9 mouse cellular contexts compared by ENCODE assay signal in the genomic region with DNA sequence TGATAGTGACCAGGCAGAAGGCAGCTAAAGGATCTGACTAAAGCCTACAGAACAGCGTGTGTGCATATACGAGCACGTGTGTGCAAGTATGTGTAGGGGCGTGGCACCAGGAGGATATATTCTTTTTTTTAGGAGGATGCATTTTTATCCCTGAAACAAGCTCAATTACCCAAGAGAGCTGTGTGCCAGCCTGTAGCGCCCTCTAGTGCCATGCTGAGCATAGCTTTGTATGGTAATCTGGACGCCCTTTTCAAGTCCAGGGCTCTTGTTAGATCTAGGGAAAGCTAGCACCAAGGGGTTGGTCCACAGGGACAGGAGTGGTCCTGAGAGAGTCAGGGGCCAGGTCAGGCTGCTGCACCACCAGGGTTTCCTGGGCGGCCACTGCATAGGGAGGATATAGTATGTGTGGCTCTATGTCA. TPM values are rescaled to one million over a fixed set of nuclear protein-coding genes. Genes with fewer than 3 reads are reported as not detected.
DNase-seq lines count a peak whose midpoint lies in the region; ATAC-seq and TF ChIP-seq lines count a peak whose summit lies in the region.
"Had no signal": no experiment of that assay in that cellular context is flagged by ENCODE, and none has a peak within 500 bp of the region (broad histone marks: within the 10 kb centered on the region; RNA-seq: fewer than 3 reads in every experiment).

No protein-coding gene starts in this region.

- H3K27me3 ChIP-seq in testis, adult 2 months (ENCODE audit: control insufficient read depth, insufficient read depth, low read length): no peaks in the 10 kb centered on the region
- H3K27me3 ChIP-seq in intestine, embryonic 15.5 days (replicated peaks): no peaks in the 10 kb centered on the region
- H3K27me3 ChIP-seq in limb, embryonic 10.5 days (ENCODE audit: low read depth, poor library complexity, severe bottlenecking): no peaks in the 10 kb centered on the region
- no peaks in the 10 kb centered on the region for H3K27me3 ChIP-seq in neural tube, embryonic 11.5 days (ENCODE audit: control insufficient read depth, insufficient read depth, low read length)
- H3K27me3 ChIP-seq: embryonic facial prominence, embryonic 15.5 days had no signal

- no peaks in the 10 kb centered on the region for H3K9me3 ChIP-seq in intestine, embryonic 15.5 days
- H3K9me3 ChIP-seq in limb, embryonic 10.5 days (replicated peaks): no peaks in the 10 kb centered on the region
- H3K9me3 ChIP-seq in neural tube, embryonic 11.5 days (ENCODE audit: control insufficient read depth, low read length): no peaks in the 10 kb centered on the region
- H3K9me3 ChIP-seq: embryonic facial prominence, embryonic 15.5 days had no signal

- 22% methylated on average over 7 of the region's 7 CpGs for WGBS in intestine, embryonic 15.5 days
- WGBS in limb, embryonic 10.5 days: 28% methylated on average over 7 of the region's 7 CpGs
- 28% methylated on average over 7 of the region's 7 CpGs for WGBS in neural tube, embryonic 11.5 days

- H3K4me1 ChIP-seq in testis, adult 2 months (ENCODE audit: control insufficient read depth, insufficient read depth, low read length): no peaks in the 10 kb centered on the region
- H3K4me1 ChIP-seq in intestine, embryonic 15.5 days (replicated peaks): no peaks in the 10 kb centered on the region
- H3K4me1 ChIP-seq in limb, embryonic 10.5 days: no peaks in the 10 kb centered on the region
- H3K4me1 ChIP-seq in neural tube, embryonic 11.5 days (ENCODE audit: control insufficient read depth, insufficient read depth, low read length): no peaks in the 10 kb centered on the region
- H3K4me1 ChIP-seq: embryonic facial prominence, embryonic 15.5 days had no signal

- H3K36me3 ChIP-seq in testis, adult 2 months (ENCODE audit: control insufficient read depth, insufficient read depth, low read length): peaks cover 3% of the 10 kb centered on the region; the same call in 1 of the 2 replicates
- H3K36me3 ChIP-seq in intestine, embryonic 15.5 days: peaks cover 15% of the 10 kb centered on the region
- peaks cover 74% of the 10 kb centered on the region for H3K36me3 ChIP-seq in limb, embryonic 10.5 days
- H3K36me3 ChIP-seq in neural tube, embryonic 11.5 days (ENCODE audit: control insufficient read depth, insufficient read depth, low read length): peaks cover 7% of the 10 kb centered on the region

- DNase-seq in testis, postnatal 14 days (ENCODE audit: low spot score): no peak
- DNase-seq in cerebellum, adult 8-10 months: peak; percentile 58
- DNase-seq in frontal cortex, adult 2 months (ENCODE audit: extremely low spot score in 1 of 2, low spot score in 1 of 2): peak; percentile 49 to 86
- peak; percentile 81 for DNase-seq in limb, embryonic 10.5 days (ENCODE audit: low spot score)
- DNase-seq in neural tube, embryonic 11.5 days (ENCODE audit: low spot score): peak; percentile 82
- DNase-seq in thymus, postnatal 14 days: peak; percentile 52

- ATAC-seq in intestine, embryonic 15.5 days: peak; percentile 68
- peak; percentile 60; the same call in 1 of the 2 replicates for ATAC-seq in neural tube, embryonic 11.5 days (ENCODE audit: insufficient read depth, low FRiP score, low TSS enrichment)

- TF ChIP-seq CTCF in testis, adult 2 months (IDR thresholded peaks at IDR 0.05; ENCODE audit: control insufficient read depth, insufficient read depth, insufficient replicate concordance, low read depth, low read length): peak; percentile 55; the same call in 1 of the 2 replicates

- no peak for TF ChIP-seq POLR2A in testis, adult 2 months (IDR thresholded peaks at IDR 0.05; ENCODE audit: control insufficient read depth, low read depth, low read length)

- no peak overlapping the region for H3K27ac ChIP-seq in testis, adult 2 months (ENCODE audit: control insufficient read depth, insufficient read depth, low read depth, low read length)
- no peak overlapping the region for H3K27ac ChIP-seq in intestine, embryonic 15.5 days
- H3K27ac ChIP-seq in limb, embryonic 10.5 days: no peak overlapping the region
- no peak overlapping the region for H3K27ac ChIP-seq in neural tube, embryonic 11.5 days (ENCODE audit: low read depth, low read length)
- H3K27ac ChIP-seq: embryonic facial prominence, embryonic 15.5 days had no signal

- H3K4me2 ChIP-seq in intestine, embryonic 15.5 days (replicated peaks): no peak overlapping the region
- H3K4me2 ChIP-seq in neural tube, embryonic 11.5 days (ENCODE audit: low read depth): no peak overlapping the region
- H3K4me2 ChIP-seq: embryonic facial prominence, embryonic 15.5 days had no signal

- no peak overlapping the region for H3K9ac ChIP-seq in intestine, embryonic 15.5 days
- H3K9ac ChIP-seq in neural tube, embryonic 11.5 days (ENCODE audit: low read length): no peak overlapping the region
- H3K9ac ChIP-seq: embryonic facial prominence, embryonic 15.5 days had no signal

- no peak overlapping the region for H3K4me3 ChIP-seq in testis, adult 2 months (ENCODE audit: control insufficient read depth, low read depth, low read length)
- no peak overlapping the region for H3K4me3 ChIP-seq in intestine, embryonic 15.5 days (replicated peaks)
- no peak overlapping the region for H3K4me3 ChIP-seq in limb, embryonic 10.5 days
- H3K4me3 ChIP-seq in neural tube, embryonic 11.5 days (ENCODE audit: low read depth, low read length): no peak overlapping the region
- H3K4me3 ChIP-seq: embryonic facial prominence, embryonic 15.5 days had no signal

RNA-seq across cellular contexts. Expression of a gene that starts 16.4 kb away (rescaled TPM):
- 3.8 and 4.3 TPM in 2 replicates for polyA plus RNA-seq in testis, adult 2 months (2012; rRNA removed)
- 120 and 135 TPM in 2 replicates for polyA plus RNA-seq in frontal cortex, adult 2 months (2012; rRNA removed)
- polyA plus RNA-seq in intestine, embryonic 15.5 days (2015; fragmentation: Nextera tagmentation; extraction: Ambion mirVana): 11.4 and 11.6 TPM in 2 replicates
- 4.9 and 10.5 TPM in 2 replicates for polyA plus RNA-seq in limb, embryonic 10.5 days (2016; fragmentation: Nextera tagmentation; extraction: Ambion mirVana)
- 61.3 and 72.0 TPM in 2 replicates for polyA plus RNA-seq in neural tube, embryonic 11.5 days (2014; fragmentation: Nextera tagmentation; extraction: Ambion mirVana)

RNA-seq across cellular contexts. Expression of a gene that starts 44.7 kb away (rescaled TPM):
- polyA plus RNA-seq in testis, adult 2 months (2012; rRNA removed): 24.1 and 26.1 TPM in 2 replicates
- 51.1 and 56.2 TPM in 2 replicates for polyA plus RNA-seq in frontal cortex, adult 2 months (2012; rRNA removed)
- polyA plus RNA-seq in intestine, embryonic 15.5 days (2015; fragmentation: Nextera tagmentation; extraction: Ambion mirVana): 42.5 and 49.5 TPM in 2 replicates
- polyA plus RNA-seq in limb, embryonic 10.5 days (2016; fragmentation: Nextera tagmentation; extraction: Ambion mirVana): 65.0 and 66.8 TPM in 2 replicates
- polyA plus RNA-seq in neural tube, embryonic 11.5 days (2014; fragmentation: Nextera tagmentation; extraction: Ambion mirVana): 51.0 and 54.6 TPM in 2 replicates
